Mouse (Mus musculus) adrenal gland, adult 18-20 months (tissue): ENCODE measurements at regions not wholly inside any gene's neighbourhood (a gene's known extent, or its start where the extent isn't known, plus 50 kb on each side); places are given as distances from the start of the nearest gene placed in this dataset.

ENCODE experiments used
- DNase-seq, 2 experiments: peaks; one replicate each; pipeline ENCODE4 v3.0.0; 2021 to 2022; ENCODE audit warnings: low spot score in 2 of 2

DNA sequence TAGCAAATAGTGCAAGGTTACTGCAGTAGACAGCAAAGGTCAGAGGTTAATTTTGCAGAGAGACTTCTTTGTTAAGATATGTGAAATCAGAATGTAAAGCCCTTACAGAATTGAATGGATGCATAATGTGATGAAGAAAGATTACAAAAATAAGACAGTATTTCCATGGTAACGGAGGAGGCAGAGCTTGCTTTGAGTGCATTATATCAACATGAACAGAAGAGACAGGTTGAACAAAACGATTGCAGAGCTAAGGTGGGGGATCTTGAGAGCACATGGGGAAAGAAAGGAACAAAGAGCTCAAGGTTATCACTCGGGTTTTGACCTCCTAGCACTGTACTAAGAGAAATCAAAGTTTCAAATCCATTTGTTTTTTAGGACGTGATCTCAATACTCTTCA is 106.2 kb upstream of the Rap2b start:
- DNase-seq: no peak

DNA sequence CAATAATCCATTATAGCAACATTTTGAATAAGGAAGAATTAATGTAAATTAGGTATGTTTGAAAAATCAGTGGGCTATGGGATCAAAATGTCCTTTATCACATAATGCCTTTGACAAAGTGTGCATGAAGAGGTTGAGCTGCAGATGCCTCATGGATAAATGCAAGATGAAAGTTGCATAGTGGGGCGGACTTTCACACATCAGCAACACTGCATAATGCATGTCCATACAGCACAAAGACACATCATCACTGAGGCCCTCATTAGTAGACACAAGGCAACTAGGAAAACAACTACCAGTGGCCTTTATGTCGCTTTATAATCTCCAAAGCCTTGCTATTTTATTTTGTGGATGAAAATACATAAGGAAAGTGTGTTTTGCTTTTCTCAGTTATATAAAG is 105.8 kb upstream of the Rap2b start:
- no peak for DNase-seq

DNA sequence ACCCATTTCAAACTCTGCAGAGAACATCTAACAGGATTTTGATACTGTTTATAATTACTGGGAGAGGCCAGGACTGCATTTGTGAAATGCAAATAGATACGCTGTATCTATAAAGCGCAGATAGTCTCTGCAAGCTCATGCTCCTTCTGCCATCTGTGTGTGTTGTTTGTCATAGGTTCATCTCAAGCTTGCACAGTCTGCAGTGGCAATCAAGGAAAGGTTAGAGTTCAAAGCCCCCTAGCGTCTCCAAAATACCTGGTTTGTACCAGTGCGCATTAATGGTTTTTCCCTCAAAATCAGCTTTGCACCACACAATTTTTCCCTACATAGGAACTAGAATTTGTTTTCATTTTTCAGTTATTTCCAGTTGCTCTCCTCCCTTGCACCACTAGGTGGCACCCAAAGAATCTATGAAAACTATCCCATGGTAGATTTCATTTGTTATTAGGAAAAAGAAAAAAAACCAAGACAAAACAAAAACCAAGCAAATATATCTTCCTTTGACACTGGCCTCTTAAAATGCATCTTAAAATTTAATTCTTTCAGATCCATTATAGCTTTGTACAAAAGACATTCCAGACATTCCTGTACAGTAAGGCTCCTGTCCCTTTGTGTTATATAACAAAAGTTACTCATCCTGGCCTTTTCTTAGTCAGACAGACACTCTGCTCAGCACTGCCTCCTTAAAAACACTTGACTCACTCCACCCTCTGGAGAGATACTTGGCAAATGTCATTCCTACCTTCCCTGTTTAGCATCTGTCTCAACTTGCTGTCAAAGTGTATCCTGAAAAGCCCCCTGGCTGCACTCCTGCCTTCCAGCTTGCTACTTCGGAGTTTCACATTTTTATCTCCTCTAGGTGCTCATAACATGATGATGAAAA is 92.7 kb upstream of the Rap2b start:
- peak; percentile 17 to 37 for DNase-seq

DNA sequence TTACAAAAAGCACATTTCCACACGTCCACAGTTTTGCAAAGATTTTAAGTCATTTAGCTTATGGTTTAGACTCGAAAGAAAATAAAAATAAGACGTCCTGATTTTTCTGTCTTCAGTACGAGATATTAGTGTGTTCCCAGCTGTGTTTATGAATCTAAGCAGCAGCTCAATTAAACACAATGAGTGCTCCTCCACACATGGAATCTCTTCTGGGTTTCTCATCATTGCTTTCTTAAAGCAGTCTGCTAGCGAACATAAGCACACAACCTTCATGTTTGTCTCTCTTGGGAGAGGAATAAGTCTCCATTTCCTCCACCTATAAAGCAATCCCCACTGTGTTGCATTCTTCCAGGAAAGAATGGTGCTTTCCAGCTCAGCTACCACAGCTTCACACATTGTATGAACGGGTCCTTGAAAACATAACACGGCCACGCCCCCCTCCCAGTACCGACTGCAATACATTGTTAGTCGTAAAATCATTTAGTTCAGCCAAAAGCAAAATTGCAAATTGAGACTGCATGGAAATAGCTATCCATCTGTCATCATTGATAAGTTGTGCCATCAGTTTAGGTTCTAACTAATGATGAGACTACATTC is 75.4 kb upstream of the Rap2b start:
- no peak for DNase-seq

DNA sequence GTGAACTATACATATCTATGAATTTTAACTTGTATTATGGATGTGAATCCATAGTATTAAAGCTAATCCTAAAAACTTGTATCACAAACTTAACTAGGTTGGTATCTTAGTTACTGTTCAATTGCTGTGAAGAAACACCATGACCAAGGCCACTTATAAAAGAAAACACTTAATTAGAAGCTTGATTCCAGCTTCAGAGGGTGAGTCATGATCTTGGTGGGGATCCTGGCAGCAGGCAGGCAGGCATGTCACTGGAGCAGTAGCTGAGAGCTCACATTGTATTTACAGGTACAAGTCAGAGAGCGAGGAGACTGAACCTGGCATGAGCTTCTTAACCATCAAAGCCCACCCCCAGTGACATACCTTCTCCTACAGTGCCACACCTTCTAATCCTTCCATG is 73.2 kb upstream of the Rap2b start:
- DNase-seq: no peak

DNA sequence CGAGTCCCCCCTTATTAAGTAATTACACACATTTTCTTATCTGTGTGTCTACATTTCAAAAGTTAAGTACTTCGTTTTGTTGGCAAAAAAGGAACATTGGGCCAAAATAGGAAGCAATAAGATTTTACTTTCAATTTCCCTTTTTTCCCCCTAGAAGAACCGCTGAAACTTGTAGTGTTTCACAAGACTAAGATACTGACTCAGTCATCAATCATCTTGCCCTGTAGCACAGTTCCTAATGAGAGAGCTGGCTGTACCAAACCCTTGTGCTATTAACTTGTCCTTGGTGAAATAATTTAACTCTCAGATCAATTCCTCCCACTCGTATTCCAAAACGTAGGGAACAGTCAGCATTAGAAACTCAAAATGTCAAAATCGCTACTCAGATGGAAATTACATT is 66.6 kb upstream of the Rap2b start:
- DNase-seq: no peak

DNA sequence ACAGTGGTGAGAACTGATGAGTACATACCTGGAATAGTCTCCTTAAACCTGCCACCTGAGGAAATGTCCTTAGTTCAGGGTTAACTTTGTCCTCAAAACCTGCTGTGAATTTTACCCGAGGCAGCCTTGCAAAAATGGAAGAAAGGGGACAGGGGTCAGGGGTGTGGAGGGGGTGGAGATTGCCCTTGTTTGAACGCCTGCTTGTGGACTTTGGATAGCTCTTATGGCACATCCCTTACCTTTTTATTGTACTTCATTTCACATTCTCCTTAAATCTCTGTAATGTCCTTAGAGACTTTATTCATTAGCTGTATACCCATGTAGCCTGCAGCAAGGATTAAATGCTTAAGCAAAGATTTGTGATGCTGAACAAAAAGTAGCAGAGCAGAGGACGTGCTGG is 64.1 kb upstream of the Rap2b start:
- no peak for DNase-seq

DNA sequence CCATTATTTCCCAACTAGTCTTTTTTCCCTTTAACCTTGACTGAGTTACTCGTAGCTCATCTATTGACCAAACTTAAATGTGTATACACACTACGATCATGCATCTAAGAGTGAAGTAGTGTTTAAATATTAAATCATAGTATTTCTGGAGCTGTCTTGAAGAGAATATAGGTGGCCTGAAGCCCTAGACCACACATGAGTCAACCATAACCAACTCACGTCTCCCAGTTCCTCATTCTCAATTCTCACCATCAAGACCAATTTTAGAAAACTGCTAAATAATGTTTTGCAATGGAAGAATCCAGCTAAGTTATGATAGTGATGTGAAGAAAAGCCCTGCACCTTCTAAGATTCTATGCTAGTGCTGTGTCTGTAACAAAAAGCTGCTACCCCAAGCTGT is 59.2 kb upstream of the Rap2b start:
- DNase-seq: no peak

DNA sequence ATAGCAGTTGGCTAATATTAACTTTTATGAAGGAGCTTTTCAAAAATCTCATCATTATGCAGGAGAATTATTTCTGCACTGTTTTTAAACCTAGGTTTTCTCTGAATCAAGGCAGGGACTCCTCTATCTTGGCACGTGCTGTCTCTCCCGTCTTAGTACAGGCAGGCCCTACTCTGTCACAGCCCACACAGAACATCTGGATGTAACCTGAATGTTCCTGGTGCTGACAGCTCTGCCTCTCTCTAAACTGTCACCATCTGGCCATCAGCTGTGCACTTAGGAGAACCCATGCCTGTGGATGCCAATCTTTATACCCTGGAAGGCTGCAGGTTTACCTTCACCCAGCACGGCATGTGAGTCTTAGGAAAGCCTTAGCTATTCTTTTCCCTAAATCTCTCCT is 58.0 kb upstream of the Rap2b start:
- no peak for DNase-seq

DNA sequence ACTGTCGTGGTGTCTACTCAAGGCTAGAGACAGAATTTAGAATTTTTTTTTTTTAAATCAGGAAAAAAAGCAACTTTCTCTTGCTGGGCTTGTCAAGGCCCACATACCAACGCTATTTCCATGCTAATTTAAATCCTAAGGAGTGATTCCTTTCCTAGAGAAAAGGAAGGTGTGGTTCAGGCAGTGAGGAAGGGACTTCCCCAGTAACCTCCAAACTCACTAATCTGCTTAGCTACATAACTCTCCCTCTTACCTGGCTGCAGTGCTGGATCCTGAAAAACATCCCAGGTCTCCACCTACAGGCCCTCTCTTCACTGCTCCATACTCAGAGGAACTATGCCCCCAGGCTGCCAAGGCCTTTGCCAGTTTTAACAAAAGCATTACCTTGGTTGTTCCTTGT is 55.1 kb upstream of the Rap2b start:
- no peak for DNase-seq

DNA sequence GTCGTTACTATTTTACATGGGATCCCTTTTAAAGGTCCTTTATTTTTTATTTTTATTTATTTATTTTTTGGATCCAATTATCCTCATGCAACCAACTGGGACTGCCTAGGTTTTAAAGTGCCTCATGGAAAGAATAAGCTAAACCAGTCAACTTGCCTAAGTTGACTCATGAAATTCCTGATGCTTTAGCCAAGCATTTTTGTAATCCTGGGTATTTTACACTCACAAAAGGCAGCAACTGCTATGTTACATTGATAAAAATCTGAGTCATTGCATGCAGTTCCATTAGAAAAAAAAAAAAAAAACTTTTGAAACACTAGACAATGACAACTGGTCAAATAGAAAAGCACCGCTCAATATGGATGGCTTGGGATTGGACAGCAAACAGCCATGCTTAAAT is 52.7 kb upstream of the Rap2b start:
- no peak for DNase-seq

DNA sequence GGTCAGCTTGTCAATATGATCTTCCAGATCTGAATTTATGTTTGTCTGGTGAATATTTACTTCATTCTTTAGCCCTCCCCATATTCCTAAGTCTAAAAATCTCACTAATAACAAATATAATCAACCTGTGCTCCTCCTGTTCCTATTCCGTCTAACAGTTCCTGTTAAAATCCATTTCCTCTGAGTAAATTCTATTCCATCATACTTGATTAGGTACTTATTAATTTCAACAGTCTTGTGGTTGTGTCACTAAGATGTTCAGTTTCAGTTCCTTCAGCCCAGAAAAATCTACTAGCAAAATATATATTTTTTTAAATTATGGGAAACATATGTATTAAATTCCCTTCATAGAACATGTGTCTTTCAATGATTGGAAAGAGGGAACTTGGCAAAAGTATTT is 52.2 kb upstream of the Rap2b start:
- no peak for DNase-seq
